Mouse (Mus musculus) neural tube, embryonic 14.5 days (tissue): ENCODE results near the gene Tspan5. TPM values are rescaled to one million over a fixed set of nuclear protein-coding genes. Genes with fewer than 3 reads are reported as not detected.

Source experiments
- polyA plus RNA-seq: library from polyadenylated mRNA; unstranded; fragments of >200 nt; fragmentation: Nextera tagmentation; extraction: Ambion mirVana; gene quantifications from 2 replicates; pipeline ENCODE4 v1.2.1, GENCODE M21; 2014

Tspan5 gene
- polyA plus RNA-seq, 1 experiment from 2014 or later, result 115 TPM

Other genes with a start within 250 kb of the Tspan5 start
- gene Eif4e, start 216.0 kb upstream of the Tspan5 start, polyA plus RNA-seq, result 321 and 333 TPM in 2 replicates